Mouse (Mus musculus) intestine, embryonic 16.5 days (tissue): ENCODE data around the gene Ier5. TPM values are rescaled to one million over a fixed set of nuclear protein-coding genes. Genes with fewer than 3 reads are reported as not detected.

ENCODE experiments used
- ATAC-seq: fragments of 200-750 bp; cut with Nextera tagmentation; 2 replicates; pipeline ENCODE4 v1.8.0; 2017; ENCODE audit warnings: moderate TSS enrichment, moderate library complexity
- H3K27ac ChIP-seq: fragments of 300-500 bp; sonication (generic); 2 replicates; pipeline ENCODE4 v1.5.1; 2014; ENCODE audit warnings: mild to moderate bottlenecking, low read length
- H3K27me3 ChIP-seq: fragments of 300-500 bp; sonication (generic); replicated peaks from 2 replicates; pipeline ENCODE4 v1.6.1; 2014; ENCODE audit warnings: low read length, control low read depth, mixed read lengths; ENCODE audit not compliant: control insufficient read depth, insufficient read depth
- H3K36me3 ChIP-seq: fragments of 300-500 bp; sonication (generic); 2 replicates; pipeline ENCODE4 v1.6.1; 2014; ENCODE audit warnings: low read length, control low read depth; ENCODE audit not compliant: control insufficient read depth, insufficient read depth
- H3K4me1 ChIP-seq: fragments of 300-500 bp; sonication (generic); 2 replicates; pipeline ENCODE4 v1.6.1; 2014; ENCODE audit warnings: low read length, control low read depth, mixed read lengths; ENCODE audit not compliant: control insufficient read depth, insufficient read depth
- H3K4me2 ChIP-seq: fragments of 300-500 bp; sonication (generic); 2 replicates; pipeline ENCODE4 v1.6.1; 2014; ENCODE audit warnings: low read depth, low read length, control low read depth
- H3K4me3 ChIP-seq: fragments of 300-500 bp; sonication (generic); 2 replicates; pipeline ENCODE4 v1.5.1; 2014; ENCODE audit warnings: mild to moderate bottlenecking, low read length
- H3K9ac ChIP-seq: fragments of 300-500 bp; sonication (generic); 2 replicates; pipeline ENCODE4 v1.6.1; 2014; ENCODE audit warnings: low read depth, low read length
- H3K9me3 ChIP-seq: fragments of 300-500 bp; sonication (generic); 2 replicates; pipeline ENCODE4 v1.6.1; 2016; ENCODE audit warnings: low read length, control low read depth; ENCODE audit not compliant: control insufficient read depth
- WGBS: fragments of 180-500 bp; shearing (Covaris S2); extraction: QIAGEN DNeasy Blood & Tissue Kit; methylation state at CpG from one replicate; pipeline ENCODE4 v1.1.7; 2014; 5-methylcytosine and 5-hydroxymethylcytosine counted together
- polyA plus RNA-seq: library from polyadenylated mRNA; unstranded; fragments of >200 nt; fragmentation: Nextera tagmentation; extraction: Ambion mirVana; gene quantifications from 2 replicates; pipeline ENCODE4 v1.2.1, GENCODE M21; 2015

Gene Ier5
- polyA plus RNA-seq, 1 experiment from 2014 or later, result 2.0 TPM

GRCm38 (mm10) chr1:155084839-155085238 is 14.6 kb downstream of the Ier5 start:
- 34% methylated on average over 8 of the region's 8 CpGs for WGBS
- Histone ChIP-seq H3K4me3 (no peak overlapping the region), H3K36me3 (no peaks in the 10 kb centered on the region), H3K4me1 (peaks cover 49% of the 10 kb centered on the region), H3K27me3 (no peaks in the 10 kb centered on the region), H3K27ac (peak overlapping the region; percentile 97), H3K4me2 (no peak overlapping the region), H3K9me3 (no peaks in the 10 kb centered on the region), H3K9ac (no peak overlapping the region)
- peak; percentile 39 for ATAC-seq

DNA sequence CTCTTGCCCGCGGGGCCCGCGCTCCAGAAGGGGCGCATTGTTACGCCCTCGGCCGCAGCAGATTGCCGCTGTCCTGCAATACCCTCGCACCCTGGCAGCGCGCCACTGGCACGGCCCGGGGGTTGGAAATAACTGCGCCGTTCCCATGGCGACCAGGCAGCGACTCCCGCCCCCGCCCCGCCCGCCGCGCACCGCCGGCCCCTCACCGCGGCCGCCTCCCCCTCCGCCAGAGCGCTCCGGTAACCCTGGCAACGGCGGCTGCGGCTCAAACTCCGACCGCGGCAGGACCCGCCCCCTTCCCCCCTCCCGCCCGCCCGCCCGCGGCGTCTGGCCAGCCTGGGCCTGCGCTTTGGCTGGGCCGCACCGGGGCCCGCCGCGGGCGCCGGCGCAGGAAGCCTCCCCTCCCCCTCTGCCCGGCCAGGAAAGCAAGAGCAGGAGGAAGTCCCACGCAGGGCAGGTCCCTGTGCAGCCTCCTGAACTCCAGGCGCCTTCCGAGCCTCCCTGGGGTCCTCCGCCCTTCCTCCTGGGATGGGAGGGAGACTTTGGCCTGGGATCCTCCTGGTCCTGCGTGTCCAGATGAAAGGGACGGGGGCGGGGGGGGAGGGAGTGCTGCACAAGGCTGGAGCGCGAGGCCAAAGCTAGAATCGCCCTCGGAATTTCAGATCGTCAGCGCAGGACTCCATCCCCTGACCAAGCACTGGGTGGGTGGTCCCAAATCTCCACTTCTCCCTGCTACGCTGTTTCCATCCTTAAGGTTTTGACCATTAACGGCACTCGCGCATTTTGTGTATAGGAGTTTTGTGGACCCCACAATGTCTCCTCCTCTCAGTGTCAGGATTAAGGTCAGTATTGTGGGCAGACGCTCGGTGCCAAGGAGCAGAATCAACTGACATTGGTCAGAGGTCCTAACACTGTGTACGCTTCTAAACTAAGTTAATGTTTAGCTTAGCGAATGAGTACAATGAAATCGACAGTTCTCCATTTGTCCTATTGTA is 15.9 kb downstream of the Ier5 start:
- Histone ChIP-seq H3K9ac (peak overlapping the region; percentile 75), H3K4me2 (peak overlapping the region; percentile 60), H3K4me1 (peaks cover 37% of the 10 kb centered on the region), H3K4me3 (peak overlapping the region; percentile 51), H3K27ac (peak overlapping the region; percentile 97), H3K27me3 (no peaks in the 10 kb centered on the region), H3K9me3 (no peaks in the 10 kb centered on the region), H3K36me3 (no peaks in the 10 kb centered on the region)
- ATAC-seq, result peak; percentile 93
- 1% methylated on average over 55 of the region's 77 CpGs for WGBS

DNA sequence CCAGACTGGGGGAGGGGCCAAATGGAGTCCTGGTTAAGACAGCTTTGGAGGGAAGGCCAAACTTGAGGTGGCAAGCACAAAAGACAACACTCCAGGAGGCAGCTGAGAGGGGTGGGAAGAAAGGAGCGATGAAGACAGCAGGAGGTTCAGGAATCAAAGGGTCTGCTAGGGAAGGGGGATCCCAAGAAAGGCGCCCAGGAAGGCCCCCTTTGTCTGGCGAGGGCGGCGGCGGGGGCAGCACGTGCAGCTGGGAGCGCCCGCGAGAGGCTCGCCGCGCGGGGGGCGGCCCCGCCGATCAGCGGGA is 16.5 kb downstream of the Ier5 start:
- peak overlapping the region; percentile 51 for H3K4me3 ChIP-seq
- H3K27me3 ChIP-seq, result no peaks in the 10 kb centered on the region
- no peaks in the 10 kb centered on the region for H3K9me3 ChIP-seq
- H3K9ac ChIP-seq, result peak overlapping the region; percentile 64
- peak overlapping the region; percentile 60 for H3K4me2 ChIP-seq
- peaks cover 37% of the 10 kb centered on the region for H3K4me1 ChIP-seq
- H3K36me3 ChIP-seq, result no peaks in the 10 kb centered on the region
- 2% methylated on average over 17 of the region's 18 CpGs for WGBS
- peak overlapping the region; percentile 81 for H3K27ac ChIP-seq
- no peak for ATAC-seq

- Histone ChIP-seq H3K36me3 (no peaks in the 10 kb centered on the region), H3K27me3 (no peaks in the 10 kb centered on the region), H3K27ac (peak overlapping the region; percentile 81), H3K4me2 (peak overlapping the region; percentile 60), H3K9ac (peak overlapping the region; percentile 64), H3K9me3 (no peaks in the 10 kb centered on the region), H3K4me1 (peaks cover 37% of the 10 kb centered on the region), H3K4me3 (peak overlapping the region; percentile 51)
- WGBS, result 27% methylated on average over 11 of the region's 11 CpGs
- ATAC-seq, result no peak
Observed at GRCm38 (mm10) chr1:155082158-155082964, 17.1 kb downstream of the Ier5 start.

DNA sequence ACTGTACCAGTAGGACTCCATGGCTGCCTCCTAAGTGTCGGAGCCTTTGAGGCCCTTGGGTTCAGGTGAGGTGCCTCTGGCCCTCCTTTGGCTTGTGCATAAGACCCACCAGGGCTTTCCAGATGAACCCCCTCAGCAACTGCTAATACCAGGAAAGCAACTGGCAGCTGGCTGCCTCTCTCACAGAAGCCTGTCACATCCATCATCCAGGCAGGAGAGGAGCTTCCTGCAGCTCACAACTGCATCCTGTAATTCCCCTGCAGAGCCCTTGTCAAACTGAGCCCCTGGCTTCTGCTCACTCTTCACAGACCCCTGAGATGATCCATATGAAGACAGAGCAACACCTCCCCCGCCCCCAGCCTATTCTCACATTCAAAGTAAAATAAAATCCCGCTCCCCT is 21.8 kb downstream of the Ier5 start:
- Histone ChIP-seq H3K9me3 (no peaks in the 10 kb centered on the region), H3K4me1 (peaks cover 14% of the 10 kb centered on the region), H3K4me3 (no peak overlapping the region), H3K9ac (no peak overlapping the region), H3K36me3 (no peaks in the 10 kb centered on the region), H3K4me2 (no peak overlapping the region), H3K27ac (no peak overlapping the region), H3K27me3 (no peaks in the 10 kb centered on the region)
- no peak for ATAC-seq
- whole genome bisulfite sequencing, result 45% methylated on average over 3 of the region's 3 CpGs

DNA sequence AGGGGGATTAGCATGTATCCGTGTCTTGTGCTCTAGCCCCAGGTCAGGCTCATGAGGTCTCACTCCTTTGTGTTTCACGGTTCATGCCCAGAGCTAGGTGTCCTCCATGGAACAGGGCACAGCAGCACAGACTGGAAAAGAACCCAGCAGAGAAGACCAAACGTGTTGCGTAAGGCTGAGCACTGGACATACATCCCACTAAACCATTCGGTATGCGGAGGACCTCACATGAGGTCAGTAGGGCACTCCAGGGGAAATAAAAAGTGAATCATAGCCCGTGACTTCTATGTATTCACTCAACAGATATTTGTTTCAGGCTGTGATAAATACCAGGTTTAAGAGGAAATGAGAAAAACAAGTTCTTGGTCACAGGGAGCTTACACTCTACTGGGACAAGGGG is 23.6 kb downstream of the Ier5 start:
- H3K4me1 ChIP-seq, result peaks cover 15% of the 10 kb centered on the region
- no peak for ATAC-seq
- 83% methylated on average over 7 of the region's 7 CpGs for WGBS

DNA sequence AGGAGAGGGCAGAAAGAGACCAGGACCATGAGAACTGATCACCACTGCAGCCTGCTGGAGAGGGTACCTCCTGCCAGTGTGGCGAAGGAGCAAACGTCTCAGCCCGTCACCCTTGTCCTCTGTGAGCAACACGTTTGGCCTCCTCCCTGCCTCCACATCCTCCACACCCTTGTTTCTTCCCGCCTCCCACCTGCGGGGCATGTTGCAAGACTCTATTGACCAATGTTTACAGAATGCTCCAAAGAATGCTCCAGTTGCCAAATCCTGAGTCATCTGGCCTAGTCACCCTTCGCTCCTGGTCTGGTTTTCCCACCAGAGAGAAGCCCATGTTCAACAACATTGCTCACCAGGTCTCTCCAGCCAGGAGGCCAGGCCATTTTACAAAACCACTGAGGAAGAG is 24.6 kb downstream of the Ier5 start:
- no peak overlapping the region for H3K4me2 ChIP-seq
- 0 out of 2 replicates have a peak overlapping the region, but pooled peaks have one; percentile 0 for H3K27ac ChIP-seq
- H3K27me3 ChIP-seq, result no peaks in the 10 kb centered on the region
- H3K4me3 ChIP-seq, result no peak overlapping the region
- H3K36me3 ChIP-seq, result no peaks in the 10 kb centered on the region
- no peak overlapping the region for H3K9ac ChIP-seq
- H3K9me3 ChIP-seq, result no peaks in the 10 kb centered on the region
- peaks cover 19% of the 10 kb centered on the region for H3K4me1 ChIP-seq
- WGBS, result 65% methylated on average over 7 of the region's 7 CpGs
- peak; percentile 32; the same call in 1 of the 2 replicates for ATAC-seq

More for the DNA sequence above, 23.6 kb downstream of the Ier5 start:
- Histone ChIP-seq H3K9ac (no peak overlapping the region), H3K27me3 (no peaks in the 10 kb centered on the region), H3K27ac (no peak overlapping the region), H3K36me3 (no peaks in the 10 kb centered on the region), H3K4me2 (no peak overlapping the region), H3K9me3 (no peaks in the 10 kb centered on the region), H3K4me3 (no peak overlapping the region)

DNA sequence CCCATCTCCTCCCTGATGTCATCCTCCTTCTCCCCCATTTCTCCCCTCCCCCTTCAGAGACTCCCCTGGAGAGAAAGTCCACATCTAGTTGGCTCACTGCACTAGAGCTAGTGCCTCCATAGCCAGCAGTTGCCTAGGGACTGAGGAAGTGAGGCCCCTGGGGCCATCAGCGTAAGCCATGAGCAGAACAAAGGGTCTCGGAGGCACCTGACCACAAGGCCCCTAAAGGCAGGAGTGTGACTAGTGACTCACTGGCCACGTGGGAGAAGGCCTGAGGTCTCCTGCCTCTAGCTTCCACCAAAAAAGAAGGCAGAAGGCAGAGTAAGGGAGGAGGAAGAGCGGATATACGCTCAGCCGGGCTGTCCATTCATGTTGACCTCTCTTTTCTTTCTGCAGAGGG is 25.5 kb downstream of the Ier5 start:
- Histone ChIP-seq H3K27ac (no peak overlapping the region), H3K4me1 (peaks cover 19% of the 10 kb centered on the region), H3K9ac (no peak overlapping the region), H3K4me3 (no peak overlapping the region), H3K36me3 (no peaks in the 10 kb centered on the region), H3K4me2 (no peak overlapping the region), H3K27me3 (no peaks in the 10 kb centered on the region), H3K9me3 (no peaks in the 10 kb centered on the region)
- ATAC-seq, result no peak
- 83% methylated on average over 6 of the region's 6 CpGs for WGBS

DNA sequence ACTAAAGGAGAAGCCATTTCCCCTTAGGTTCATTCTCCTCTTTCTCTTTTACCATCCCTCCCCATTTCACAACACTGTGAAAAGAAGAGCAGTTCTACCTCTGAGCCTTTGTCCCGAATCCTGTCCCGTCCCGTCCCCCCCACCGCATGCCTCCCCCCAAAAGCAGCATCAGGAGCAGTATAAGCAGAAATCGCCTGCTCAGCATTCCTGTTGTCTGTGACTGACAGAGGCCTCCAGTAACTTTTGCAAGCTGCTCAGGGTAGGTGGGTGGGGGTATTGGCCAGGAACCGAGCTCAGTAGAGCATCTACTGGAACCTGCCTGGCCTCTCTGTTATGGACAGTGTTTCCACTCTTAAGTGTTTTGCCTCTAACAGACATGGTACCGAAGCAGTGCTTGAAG is 26.3 kb downstream of the Ier5 start:
- H3K4me1 ChIP-seq, result peaks cover 19% of the 10 kb centered on the region
- no peak overlapping the region for H3K27ac ChIP-seq
- H3K4me3 ChIP-seq, result no peak overlapping the region
- H3K27me3 ChIP-seq, result no peaks in the 10 kb centered on the region
- H3K9me3 ChIP-seq, result no peaks in the 10 kb centered on the region
- ATAC-seq, result no peak
- H3K36me3 ChIP-seq, result no peaks in the 10 kb centered on the region
- WGBS, result 47% methylated on average over 7 of the region's 7 CpGs
- no peak overlapping the region for H3K4me2 ChIP-seq
- H3K9ac ChIP-seq, result no peak overlapping the region
